Mouse (Mus musculus): ENCODE data around the gene Themis2. TPM values are rescaled to one million over a fixed set of nuclear protein-coding genes. Genes with fewer than 3 reads are reported as not detected.
"Not testable (repeated sequence)": the region's sequence is repeated elsewhere in the genome, so short reads cannot be mapped to it uniquely, and the experiment has no call there.

Themis2 gene
- polyA plus RNA-seq, 1 experiment from 2014 or later: 0.69 TPM

DNA sequence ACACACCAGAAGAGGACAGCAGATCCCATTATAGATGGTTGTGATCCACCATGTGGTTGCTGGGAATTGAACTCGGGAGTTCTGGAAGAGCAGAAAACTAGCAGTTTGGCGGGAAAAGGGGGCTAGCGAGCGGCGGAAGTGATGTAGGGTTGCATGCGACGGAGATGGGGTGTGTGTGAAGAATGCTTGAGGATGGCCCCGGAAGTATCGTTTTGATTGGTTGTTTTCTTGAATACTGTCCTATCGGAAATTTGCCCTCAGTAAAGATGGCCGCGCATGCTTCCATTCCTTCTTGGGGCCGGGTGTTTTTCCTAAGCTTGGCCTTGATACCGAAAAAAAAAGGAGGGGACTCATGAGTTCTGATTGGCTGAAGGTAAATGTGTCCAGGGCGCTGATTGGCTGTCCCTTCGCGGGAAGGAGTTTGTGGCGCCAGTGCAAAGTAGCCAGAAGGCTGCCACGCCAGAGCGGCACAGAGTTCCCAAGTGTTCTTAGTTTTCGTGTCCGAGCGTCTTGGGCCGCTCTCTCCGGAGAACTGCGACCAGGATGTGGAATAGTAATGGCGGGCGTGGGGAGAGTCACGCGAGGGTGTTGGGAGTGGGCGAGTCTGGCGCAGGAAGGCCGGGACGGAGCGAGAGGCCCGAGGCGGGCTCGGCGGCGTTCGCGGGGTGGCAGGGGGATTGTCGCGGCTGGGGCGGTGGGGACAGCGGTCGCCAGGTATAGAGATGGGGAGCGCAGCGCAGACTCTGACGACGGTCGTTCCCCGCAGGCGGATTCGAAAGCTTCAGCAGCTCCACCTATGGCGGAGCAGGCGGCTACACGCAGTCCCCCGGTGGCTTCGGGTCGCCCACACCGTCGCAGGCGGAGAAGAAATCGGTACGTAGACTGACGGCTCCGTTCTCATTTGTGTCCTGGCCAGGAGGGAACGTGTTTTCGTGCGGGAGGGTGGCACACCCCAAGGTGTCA lies 28.0 kb downstream of the Themis2 start, which contains the start of gene Rpa2:
Gene Rpa2, plus strand, starts transcription at position 419 of the 963 bp plus-strand sequence.
- Histone ChIP-seq H3K4me1 (replicated peaks; ENCODE audit: control insufficient read depth, insufficient read depth, low read length) (no peaks in the 10 kb centered on the region), H3K4me3 (ENCODE audit: low read depth, low read length) (peak within 1 kb of the TSS; percentile 85), H3K27me3 (ENCODE audit: control insufficient read depth, insufficient read depth, low read length) (no peaks in the 10 kb centered on the region), H3K4me2 (replicated peaks; ENCODE audit: low read depth, low read length) (peak within 1 kb of the TSS; percentile 78), H3K9me3 (ENCODE audit: control insufficient read depth, low read length) (no peaks in the 10 kb centered on the region), H3K36me3 (ENCODE audit: control insufficient read depth, insufficient read depth, low read length) (peaks cover 6% of the 10 kb centered on the region), H3K9ac (ENCODE audit: low read depth, low read length) (peak within 1 kb of the TSS; percentile 75), H3K27ac (ENCODE audit: low read depth, low read length) (peak within 1 kb of the TSS; percentile 30; the same call in 1 of the 2 replicates)
- under 1% methylated on average over 71 of the region's 71 CpGs for WGBS
- ATAC-seq (ENCODE audit: low FRiP score) (peak; percentile 98), DNase-seq (ENCODE audit: low spot score) (peak; percentile 99)

DNA sequence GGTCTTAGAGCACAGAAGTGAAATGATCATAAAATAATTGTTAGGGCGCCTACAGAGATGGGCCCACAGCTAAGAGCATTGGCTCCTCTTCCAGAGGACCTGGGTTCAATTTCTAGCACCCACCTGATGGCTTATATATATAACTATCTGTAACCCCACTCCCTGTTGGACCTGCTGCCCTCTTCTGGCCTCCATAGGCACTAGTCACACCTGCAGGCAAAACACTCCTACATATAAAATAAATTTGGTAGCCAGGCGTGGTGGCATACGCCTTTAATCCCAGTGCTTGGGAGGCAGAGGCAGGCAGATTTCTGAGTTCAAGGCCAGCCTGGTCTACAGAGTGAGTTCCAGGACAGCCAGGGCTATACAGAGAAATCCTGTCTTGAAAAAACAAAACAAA lies 33.1 kb downstream of the Themis2 start:
- WGBS: 82% methylated on average over 3 of the region's 3 CpGs
- not testable (repeated sequence) for H3K9ac ChIP-seq (ENCODE audit: low read depth, low read length)

DNA sequence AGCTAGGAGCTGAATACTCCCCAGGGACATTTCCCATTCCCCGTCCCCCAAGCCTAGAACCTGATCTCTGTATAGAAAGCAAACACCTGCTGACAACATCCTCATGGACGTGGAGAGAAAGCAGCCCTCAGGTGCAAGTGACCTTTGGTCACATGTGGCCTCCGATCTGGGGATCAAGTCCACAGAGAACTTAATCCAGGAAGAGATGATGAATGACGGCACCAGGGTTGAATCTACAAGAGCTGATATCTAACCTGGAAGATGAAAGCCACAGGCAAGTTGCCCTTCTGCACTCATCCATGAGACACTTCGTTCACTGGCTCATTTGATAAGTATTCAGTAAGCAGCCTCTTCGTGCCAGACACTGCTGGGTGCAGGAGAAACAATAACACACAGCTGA lies 33.6 kb downstream of the Themis2 start:
- Histone ChIP-seq H3K36me3 (ENCODE audit: control insufficient read depth, insufficient read depth, low read length) (no peaks in the 10 kb centered on the region), H3K27me3 (ENCODE audit: control insufficient read depth, insufficient read depth, low read length) (no peaks in the 10 kb centered on the region; the same call in 1 of the 2 replicates), H3K4me2 (replicated peaks; ENCODE audit: low read depth, low read length) (no peak overlapping the region), H3K4me3 (ENCODE audit: low read depth, low read length) (no peak overlapping the region), H3K9me3 (ENCODE audit: control insufficient read depth, low read length) (no peaks in the 10 kb centered on the region), H3K27ac (ENCODE audit: low read depth, low read length) (no peak overlapping the region), H3K9ac (ENCODE audit: low read depth, low read length) (no peak overlapping the region), H3K4me1 (replicated peaks; ENCODE audit: control insufficient read depth, insufficient read depth, low read length) (no peaks in the 10 kb centered on the region)
- 79% methylated on average over 6 of the region's 6 CpGs for WGBS
- no peak for ATAC-seq (ENCODE audit: low FRiP score)
- DNase-seq (ENCODE audit: low spot score): no peak

More for the DNA sequence above, 33.1 kb downstream of the Themis2 start:
- H3K27me3 ChIP-seq (ENCODE audit: control insufficient read depth, insufficient read depth, low read length); H3K4me2 ChIP-seq (replicated peaks; ENCODE audit: low read depth, low read length); ATAC-seq (ENCODE audit: low FRiP score); DNase-seq (ENCODE audit: low spot score); H3K27ac ChIP-seq (ENCODE audit: low read depth, low read length); H3K4me1 ChIP-seq (replicated peaks; ENCODE audit: control insufficient read depth, insufficient read depth, low read length); H3K4me3 ChIP-seq (ENCODE audit: low read depth, low read length); H3K9me3 ChIP-seq (ENCODE audit: control insufficient read depth, low read length); H3K36me3 ChIP-seq (ENCODE audit: control insufficient read depth, insufficient read depth, low read length): not testable (repeated sequence)

DNA sequence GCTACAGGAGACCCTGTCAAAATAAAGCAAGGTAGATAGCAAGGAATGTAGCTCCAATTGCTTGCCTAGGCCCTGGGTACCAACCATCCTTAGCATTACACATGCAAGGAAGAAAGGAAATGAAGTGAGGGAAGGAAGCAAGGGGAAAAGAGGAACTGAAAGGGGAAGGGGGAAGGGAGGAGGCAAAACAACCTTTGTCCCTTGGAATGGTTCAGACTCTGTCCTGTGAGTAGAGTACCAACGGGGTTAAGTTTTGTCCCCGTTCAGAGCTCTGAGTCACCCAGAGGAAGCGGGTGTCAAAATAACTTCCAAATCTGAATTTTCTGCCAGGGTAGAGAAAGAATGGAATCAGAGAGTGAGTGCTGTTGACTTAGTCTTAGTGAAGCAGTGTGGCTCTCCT lies 35.9 kb downstream of the Themis2 start:
- no peaks in the 10 kb centered on the region for H3K36me3 ChIP-seq (ENCODE audit: control insufficient read depth, insufficient read depth, low read length)
- no peak overlapping the region for H3K4me3 ChIP-seq (ENCODE audit: low read depth, low read length)
- H3K9ac ChIP-seq (ENCODE audit: low read depth, low read length): no peak overlapping the region
- DNase-seq (ENCODE audit: low spot score): no peak
- H3K27me3 ChIP-seq (ENCODE audit: control insufficient read depth, insufficient read depth, low read length): peaks cover 4% of the 10 kb centered on the region; the same call in 1 of the 2 replicates
- no peaks in the 10 kb centered on the region for H3K4me1 ChIP-seq (replicated peaks; ENCODE audit: control insufficient read depth, insufficient read depth, low read length)
- H3K27ac ChIP-seq (ENCODE audit: low read depth, low read length): no peak overlapping the region
- ATAC-seq (ENCODE audit: low FRiP score): no peak
- H3K9me3 ChIP-seq (ENCODE audit: control insufficient read depth, low read length): no peaks in the 10 kb centered on the region
- no peak overlapping the region for H3K4me2 ChIP-seq (replicated peaks; ENCODE audit: low read depth, low read length)
- WGBS: 83% methylated on average over 3 of the region's 3 CpGs

DNA sequence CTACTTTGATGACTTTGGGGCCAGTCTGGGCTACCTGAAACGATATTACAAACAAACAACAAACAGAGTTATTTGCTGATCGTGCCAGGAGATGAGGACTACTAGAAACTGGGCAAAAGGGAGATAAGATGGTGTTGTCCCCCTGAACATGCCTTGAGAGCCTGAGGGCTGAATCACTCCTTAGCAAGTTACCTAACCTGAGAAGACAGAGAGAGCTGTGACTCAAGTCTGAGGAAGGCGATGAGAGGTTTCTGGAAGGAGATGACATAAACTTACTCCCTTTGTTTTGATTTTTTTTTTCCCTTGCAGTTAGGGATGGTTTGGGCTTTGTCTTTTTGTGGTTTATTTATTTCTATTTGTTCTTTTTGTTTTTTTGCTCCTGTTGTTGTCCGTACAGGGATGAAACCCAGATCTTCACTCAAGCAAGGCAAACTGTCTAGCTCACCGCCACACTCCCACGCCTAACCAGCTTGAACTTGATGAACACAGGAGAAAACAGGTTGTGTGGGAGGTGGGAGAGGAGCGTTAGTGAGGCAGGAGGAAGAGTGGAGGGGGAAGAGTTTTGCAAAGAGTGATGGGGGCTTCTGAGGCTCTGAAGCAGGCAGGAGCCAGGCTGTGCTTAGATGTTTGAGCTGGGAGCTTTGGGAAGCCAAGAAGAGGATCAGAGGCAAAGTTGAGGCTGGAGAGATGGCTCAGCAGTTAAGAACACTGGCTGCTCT lies 38.4 kb downstream of the Themis2 start:
- Histone ChIP-seq H3K4me1 (replicated peaks; ENCODE audit: control insufficient read depth, insufficient read depth, low read length) (no peaks in the 10 kb centered on the region), H3K9ac (ENCODE audit: low read depth, low read length) (no peak overlapping the region), H3K9me3 (ENCODE audit: control insufficient read depth, low read length) (no peaks in the 10 kb centered on the region), H3K4me3 (ENCODE audit: low read depth, low read length) (no peak overlapping the region), H3K27ac (ENCODE audit: low read depth, low read length) (no peak overlapping the region), H3K4me2 (replicated peaks; ENCODE audit: low read depth, low read length) (no peak overlapping the region), H3K27me3 (ENCODE audit: control insufficient read depth, insufficient read depth, low read length) (peaks cover 4% of the 10 kb centered on the region; the same call in 1 of the 2 replicates), H3K36me3 (ENCODE audit: control insufficient read depth, insufficient read depth, low read length) (no peaks in the 10 kb centered on the region)
- no peak for DNase-seq (ENCODE audit: low spot score)
- ATAC-seq (ENCODE audit: low FRiP score): no peak
- 85% methylated on average over 7 of the region's 7 CpGs for WGBS

DNA sequence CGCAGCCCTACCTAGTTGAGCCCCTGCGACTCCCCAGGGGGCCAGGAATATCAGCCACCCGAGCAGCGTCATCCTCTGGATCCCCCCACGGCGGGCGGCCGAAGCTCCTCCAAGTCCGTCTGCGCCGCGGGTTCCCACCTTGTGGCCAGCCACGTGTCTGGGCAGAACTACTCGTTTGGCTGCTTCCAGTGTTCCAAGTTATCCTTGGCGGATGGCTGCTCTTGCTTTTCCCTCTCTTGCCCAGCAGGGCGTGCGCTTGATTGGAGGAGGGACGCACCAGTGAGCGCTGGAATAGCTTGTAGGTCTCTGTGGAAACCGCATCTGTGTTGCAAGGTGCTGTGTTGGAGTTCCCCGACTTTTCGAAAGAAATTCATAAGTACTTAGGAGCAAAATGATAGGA lies 39.2 kb downstream of the Themis2 start, which contains the start of gene Smpdl3b:
Gene Smpdl3b, minus strand, starts transcription at position 279 of the 400 bp plus-strand sequence.
- peak within 1 kb of the TSS; percentile 31 for H3K4me3 ChIP-seq (ENCODE audit: low read depth, low read length)
- H3K4me2 ChIP-seq (replicated peaks; ENCODE audit: low read depth, low read length): peak within 1 kb of the TSS; percentile 62
- peak; percentile 77 for DNase-seq (ENCODE audit: low spot score)
- peak within 1 kb of the TSS; percentile 56 for H3K9ac ChIP-seq (ENCODE audit: low read depth, low read length)
- H3K36me3 ChIP-seq (ENCODE audit: control insufficient read depth, insufficient read depth, low read length): no peaks in the 10 kb centered on the region
- H3K27ac ChIP-seq (ENCODE audit: low read depth, low read length): no peak within 1 kb of the TSS
- no peak for ATAC-seq (ENCODE audit: low FRiP score)
- no peaks in the 10 kb centered on the region for H3K9me3 ChIP-seq (ENCODE audit: control insufficient read depth, low read length)
- no peaks in the 10 kb centered on the region for H3K4me1 ChIP-seq (replicated peaks; ENCODE audit: control insufficient read depth, insufficient read depth, low read length)
- 1% methylated on average over 22 of the region's 22 CpGs for WGBS
- H3K27me3 ChIP-seq (ENCODE audit: control insufficient read depth, insufficient read depth, low read length): peaks cover 4% of the 10 kb centered on the region; the same call in 1 of the 2 replicates

DNA sequence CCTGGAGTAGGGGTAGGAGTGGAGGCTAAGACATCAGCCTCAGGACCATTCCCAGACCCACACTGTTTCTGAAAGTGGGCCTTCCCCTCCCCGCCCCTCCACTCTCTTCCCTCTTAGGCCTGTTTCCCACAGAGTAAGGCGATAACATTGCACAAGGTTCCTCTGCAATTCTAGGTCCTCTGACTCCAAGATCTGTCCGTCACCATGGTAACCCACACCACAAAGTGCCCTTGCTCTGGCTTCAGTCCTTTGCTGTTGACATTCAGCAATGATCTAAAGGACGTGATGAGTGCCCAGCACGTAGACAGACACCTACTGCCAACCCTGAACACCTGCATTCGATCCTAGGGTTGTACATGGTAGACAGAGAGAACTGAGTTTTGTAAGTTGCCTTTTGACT lies 43.2 kb downstream of the Themis2 start:
- Histone ChIP-seq H3K27ac (ENCODE audit: low read depth, low read length) (no peak overlapping the region), H3K4me3 (ENCODE audit: low read depth, low read length) (no peak overlapping the region)
- DNase-seq (ENCODE audit: low spot score): no peak

DNA sequence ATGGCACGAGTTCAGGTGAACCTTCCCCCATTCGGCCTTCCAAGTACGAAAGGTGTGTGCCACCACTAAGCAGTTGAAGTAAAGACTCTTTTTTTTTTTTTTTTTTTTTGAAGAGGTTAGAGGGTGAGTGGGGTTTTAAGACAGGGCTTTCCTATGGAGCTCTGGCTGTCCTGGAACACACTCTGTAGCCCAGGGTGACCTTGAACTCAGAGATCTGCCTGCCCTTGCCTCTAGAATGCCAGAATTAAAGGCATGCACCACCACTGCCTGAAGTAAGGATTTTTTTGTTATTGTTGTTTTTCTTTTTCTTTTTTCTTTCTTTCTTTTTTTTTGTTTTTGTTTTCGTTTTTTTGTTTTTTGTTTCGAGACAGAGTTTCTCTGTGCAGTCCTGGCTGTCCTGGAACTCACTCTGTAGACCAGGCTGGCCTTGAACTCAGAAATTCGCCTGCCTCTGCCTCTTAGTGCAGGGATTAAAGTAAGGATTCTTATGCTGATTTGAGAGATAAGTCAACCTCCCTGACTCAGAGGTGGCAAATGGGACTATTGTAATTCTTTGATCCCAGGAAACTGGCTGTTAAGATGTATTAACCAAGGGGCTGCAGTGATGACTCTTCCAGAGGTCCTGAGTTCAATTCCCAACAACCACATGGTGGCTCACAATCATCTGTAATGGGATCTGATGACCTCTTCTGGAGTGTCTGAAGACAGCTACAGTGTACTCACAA lies 46.8 kb downstream of the Themis2 start:
- DNase-seq (ENCODE audit: low spot score) (no peak), ATAC-seq (ENCODE audit: low FRiP score) (no peak)
- no peaks in the 10 kb centered on the region for H3K36me3 ChIP-seq (ENCODE audit: control insufficient read depth, insufficient read depth, low read length)
- H3K9ac ChIP-seq (ENCODE audit: low read depth, low read length): no peak overlapping the region
- H3K4me2 ChIP-seq (replicated peaks; ENCODE audit: low read depth, low read length): no peak overlapping the region
- H3K4me1 ChIP-seq (replicated peaks; ENCODE audit: control insufficient read depth, insufficient read depth, low read length): no peaks in the 10 kb centered on the region
- 86% methylated on average over 6 of the region's 6 CpGs for WGBS
- H3K4me3 ChIP-seq (ENCODE audit: low read depth, low read length): no peak overlapping the region
- H3K27me3 ChIP-seq (ENCODE audit: control insufficient read depth, insufficient read depth, low read length): no peaks in the 10 kb centered on the region
- H3K27ac ChIP-seq (ENCODE audit: low read depth, low read length): no peak overlapping the region
- no peaks in the 10 kb centered on the region for H3K9me3 ChIP-seq (ENCODE audit: control insufficient read depth, low read length)

More for the DNA sequence above, 43.2 kb downstream of the Themis2 start:
- no peak overlapping the region for H3K4me2 ChIP-seq (replicated peaks; ENCODE audit: low read depth, low read length)
- ATAC-seq (ENCODE audit: low FRiP score): no peak
- H3K4me1 ChIP-seq (replicated peaks; ENCODE audit: control insufficient read depth, insufficient read depth, low read length): no peaks in the 10 kb centered on the region
- no peak overlapping the region for H3K9ac ChIP-seq (ENCODE audit: low read depth, low read length)
- H3K9me3 ChIP-seq (ENCODE audit: control insufficient read depth, low read length): no peaks in the 10 kb centered on the region
- WGBS: 77% methylated on average over 6 of the region's 6 CpGs
- H3K36me3 ChIP-seq (ENCODE audit: control insufficient read depth, insufficient read depth, low read length): no peaks in the 10 kb centered on the region
- H3K27me3 ChIP-seq (ENCODE audit: control insufficient read depth, insufficient read depth, low read length): peaks cover 4% of the 10 kb centered on the region; the same call in 1 of the 2 replicates

All from hindbrain, embryonic 11.5 days (tissue).